Mouse (Mus musculus): ENCODE data around the gene Sucla2. TPM values are rescaled to one million over a fixed set of nuclear protein-coding genes. Genes with fewer than 3 reads are reported as not detected.

Gene Sucla2
- 95.7 and 106 TPM in 2 replicates for total RNA-seq (2014; rRNA removed)
- 144 and 148 TPM in 2 replicates for polyA plus RNA-seq (2015; fragmentation: Nextera tagmentation; extraction: Ambion mirVana)

GRCm38 (mm10) chr14:73524766-73525448 lies at the start of gene Sucla2:
Sucla2 (plus strand) TSS chr14:73525319.
- Histone ChIP-seq H3K9ac (peak within 1 kb of the TSS; percentile 64), H3K4me1 (ENCODE audit: insufficient read depth) (no peaks in the 10 kb centered on the region), H3K4me3 (ENCODE audit: low read depth, low read length) (peak within 1 kb of the TSS; percentile 48), H3K4me2 (ENCODE audit: low read depth) (peak within 1 kb of the TSS; percentile 29), H3K36me3 (ENCODE audit: insufficient read depth) (no peaks in the 10 kb centered on the region), H3K9me3 (ENCODE audit: low read length) (no peaks in the 10 kb centered on the region), H3K27ac (ENCODE audit: low read depth, low read length) (peak within 1 kb of the TSS; percentile 91), H3K27me3 (ENCODE audit: insufficient read depth, low read length) (no peaks in the 10 kb centered on the region)
- ATAC-seq (peak; percentile 100), DNase-seq (peak; percentile 99)
- WGBS = 3% methylated on average over 39 of the region's 41 CpGs
- peak; percentile 100 for TF ChIP-seq CTCF (IDR thresholded peaks at IDR 0.05; ENCODE audit: low read depth)

GRCm38 (mm10) chr14:73475506-73475905 lies 49.6 kb upstream of the Sucla2 start:
- no peaks in the 10 kb centered on the region for H3K27me3 ChIP-seq (ENCODE audit: insufficient read depth, low read length)
- no peaks in the 10 kb centered on the region for H3K36me3 ChIP-seq (ENCODE audit: insufficient read depth)
- H3K9me3 ChIP-seq (ENCODE audit: low read length) = no peaks in the 10 kb centered on the region
- no peak overlapping the region for H3K4me3 ChIP-seq (ENCODE audit: low read depth, low read length)
- H3K4me1 ChIP-seq (ENCODE audit: insufficient read depth) = no peaks in the 10 kb centered on the region
- H3K9ac ChIP-seq = no peak overlapping the region
- no peak overlapping the region for H3K27ac ChIP-seq (ENCODE audit: low read depth, low read length)
- WGBS = 54% methylated on average over 7 of the region's 7 CpGs
- no peak for TF ChIP-seq CTCF (IDR thresholded peaks at IDR 0.05; ENCODE audit: low read depth)
- H3K4me2 ChIP-seq (ENCODE audit: low read depth) = no peak overlapping the region
- ATAC-seq (no peak), DNase-seq (no peak)

GRCm38 (mm10) chr14:73476361-73476934 lies 48.7 kb upstream of the Sucla2 start:
- TF ChIP-seq CTCF (IDR thresholded peaks at IDR 0.05; ENCODE audit: low read depth) = no peak
- no peaks in the 10 kb centered on the region for H3K9me3 ChIP-seq (ENCODE audit: low read length)
- ATAC-seq (peak; percentile 51), DNase-seq (no peak)
- 52% methylated on average over 8 of the region's 8 CpGs for WGBS
- H3K27ac ChIP-seq (ENCODE audit: low read depth, low read length) = no peak overlapping the region
- no peaks in the 10 kb centered on the region for H3K27me3 ChIP-seq (ENCODE audit: insufficient read depth, low read length)
- H3K4me1 ChIP-seq (ENCODE audit: insufficient read depth) = no peaks in the 10 kb centered on the region
- H3K4me3 ChIP-seq (ENCODE audit: low read depth, low read length) = no peak overlapping the region
- no peaks in the 10 kb centered on the region for H3K36me3 ChIP-seq (ENCODE audit: insufficient read depth)
- H3K4me2 ChIP-seq (ENCODE audit: low read depth) = no peak overlapping the region
- no peak overlapping the region for H3K9ac ChIP-seq

GRCm38 (mm10) chr14:73477077-73477476 lies 48.0 kb upstream of the Sucla2 start:
- no peaks in the 10 kb centered on the region for H3K9me3 ChIP-seq (ENCODE audit: low read length)

GRCm38 (mm10) chr14:73478321-73478720 lies 46.8 kb upstream of the Sucla2 start:
- no peak overlapping the region for H3K4me2 ChIP-seq (ENCODE audit: low read depth)
- DNase-seq = no peak
- no peaks in the 10 kb centered on the region for H3K4me1 ChIP-seq (ENCODE audit: insufficient read depth)
- TF ChIP-seq CTCF (IDR thresholded peaks at IDR 0.05; ENCODE audit: low read depth) = no peak
- no peak overlapping the region for H3K9ac ChIP-seq
- WGBS = 80% methylated on average over 3 of the region's 3 CpGs
- no peak for ATAC-seq
- no peak overlapping the region for H3K27ac ChIP-seq (ENCODE audit: low read depth, low read length)
- H3K36me3 ChIP-seq (ENCODE audit: insufficient read depth) = no peaks in the 10 kb centered on the region
- H3K4me3 ChIP-seq (ENCODE audit: low read depth, low read length) = no peak overlapping the region
- no peaks in the 10 kb centered on the region for H3K9me3 ChIP-seq (ENCODE audit: low read length)
- H3K27me3 ChIP-seq (ENCODE audit: insufficient read depth, low read length) = no peaks in the 10 kb centered on the region

More at GRCm38 (mm10) chr14:73477077-73477476, 48.0 kb upstream of the Sucla2 start:
- DNase-seq (no peak), ATAC-seq (no peak)
- H3K4me1 ChIP-seq (ENCODE audit: insufficient read depth) = no peaks in the 10 kb centered on the region
- TF ChIP-seq CTCF (IDR thresholded peaks at IDR 0.05; ENCODE audit: low read depth) = no peak
- no peaks in the 10 kb centered on the region for H3K27me3 ChIP-seq (ENCODE audit: insufficient read depth, low read length)
- no peak overlapping the region for H3K4me2 ChIP-seq (ENCODE audit: low read depth)
- no peak overlapping the region for H3K4me3 ChIP-seq (ENCODE audit: low read depth, low read length)
- 95% methylated on average over 10 of the region's 10 CpGs for WGBS
- H3K9ac ChIP-seq = no peak overlapping the region
- no peak overlapping the region for H3K27ac ChIP-seq (ENCODE audit: low read depth, low read length)
- no peaks in the 10 kb centered on the region for H3K36me3 ChIP-seq (ENCODE audit: insufficient read depth)

GRCm38 (mm10) chr14:73479771-73480170 lies 45.3 kb upstream of the Sucla2 start:
- H3K9me3 ChIP-seq (ENCODE audit: low read length) = no peaks in the 10 kb centered on the region
- no peak for DNase-seq
- no peaks in the 10 kb centered on the region for H3K4me1 ChIP-seq (ENCODE audit: insufficient read depth)
- H3K9ac ChIP-seq = no peak overlapping the region
- no peaks in the 10 kb centered on the region for H3K27me3 ChIP-seq (ENCODE audit: insufficient read depth, low read length)
- H3K27ac ChIP-seq (ENCODE audit: low read depth, low read length) = no peak overlapping the region
- no peak overlapping the region for H3K4me2 ChIP-seq (ENCODE audit: low read depth)
- WGBS = 23% methylated on average over 1 of the region's 1 CpGs
- ATAC-seq = no peak
- no peak overlapping the region for H3K4me3 ChIP-seq (ENCODE audit: low read depth, low read length)
- no peaks in the 10 kb centered on the region for H3K36me3 ChIP-seq (ENCODE audit: insufficient read depth)
- no peak for TF ChIP-seq CTCF (IDR thresholded peaks at IDR 0.05; ENCODE audit: low read depth)

- Histone ChIP-seq H3K4me1 (ENCODE audit: insufficient read depth) (no peaks in the 10 kb centered on the region), H3K4me2 (ENCODE audit: low read depth) (no peak overlapping the region), H3K9ac (no peak overlapping the region), H3K9me3 (ENCODE audit: low read length) (no peaks in the 10 kb centered on the region), H3K36me3 (ENCODE audit: insufficient read depth) (no peaks in the 10 kb centered on the region), H3K27ac (ENCODE audit: low read depth, low read length) (no peak overlapping the region), H3K27me3 (ENCODE audit: insufficient read depth, low read length) (no peaks in the 10 kb centered on the region), H3K4me3 (ENCODE audit: low read depth, low read length) (no peak overlapping the region)
- no peak for TF ChIP-seq CTCF (IDR thresholded peaks at IDR 0.05; ENCODE audit: low read depth)
- DNase-seq (no peak), ATAC-seq (no peak)
- WGBS = 68% methylated on average over 5 of the region's 5 CpGs
Observed at GRCm38 (mm10) chr14:73483516-73484229, 41.4 kb upstream of the Sucla2 start.

Data from forebrain, postnatal 0 days (tissue).